Mouse (Mus musculus) thymus, adult 2 months (tissue): Measurements from ENCODE around the gene Zcchc14.

ENCODE experiments used
- CTCF ChIP-seq: fragments of 200-500 bp; IDR thresholded peaks from 2 replicates; pipeline ENCODE4 v1.5.1; 2012; ENCODE audit warnings: mild to moderate bottlenecking, control low read depth, low read length, moderate library complexity, borderline replicate concordance; ENCODE audit not compliant: control insufficient read depth, poor library complexity, insufficient read depth; ENCODE audit errors: extremely low read depth
- POLR2A ChIP-seq: fragments of 200-500 bp; IDR thresholded peaks from 2 replicates; pipeline ENCODE4 v1.6.1; 2012; ENCODE audit warnings: mild to moderate bottlenecking, low read length, control low read depth, moderate library complexity; ENCODE audit not compliant: control insufficient read depth, poor library complexity, insufficient read depth; ENCODE audit errors: extremely low read depth

GRCm38 (mm10) chr8:121573275-121573674 is 79.4 kb downstream of the Zcchc14 start:
- TF ChIP-seq POLR2A (no peak), CTCF (no peak)
